Mouse (Mus musculus) heart, adult 2 months (tissue): ENCODE results near the gene 1700042G07Rik.

Experiments
- CTCF ChIP-seq: fragments of 200-600 bp; IDR thresholded peaks from 2 replicates; pipeline ENCODE4 v1.8.1; 2022; ENCODE audit warnings: antibody characterized with exemption, mild to moderate bottlenecking, moderate library complexity
- EP300 ChIP-seq: fragments of 200-500 bp; IDR thresholded peaks from 2 replicates; pipeline ENCODE4 v1.6.1; 2011; ENCODE audit warnings: low read depth, low read length, control low read depth; ENCODE audit not compliant: insufficient read depth
- POLR2A ChIP-seq: fragments of 200-500 bp; IDR thresholded peaks from 2 replicates; pipeline ENCODE4 v1.6.1; 2011; ENCODE audit warnings: mild to moderate bottlenecking, low read depth, low read length, control low read depth; ENCODE audit not compliant: insufficient read depth

DNA sequence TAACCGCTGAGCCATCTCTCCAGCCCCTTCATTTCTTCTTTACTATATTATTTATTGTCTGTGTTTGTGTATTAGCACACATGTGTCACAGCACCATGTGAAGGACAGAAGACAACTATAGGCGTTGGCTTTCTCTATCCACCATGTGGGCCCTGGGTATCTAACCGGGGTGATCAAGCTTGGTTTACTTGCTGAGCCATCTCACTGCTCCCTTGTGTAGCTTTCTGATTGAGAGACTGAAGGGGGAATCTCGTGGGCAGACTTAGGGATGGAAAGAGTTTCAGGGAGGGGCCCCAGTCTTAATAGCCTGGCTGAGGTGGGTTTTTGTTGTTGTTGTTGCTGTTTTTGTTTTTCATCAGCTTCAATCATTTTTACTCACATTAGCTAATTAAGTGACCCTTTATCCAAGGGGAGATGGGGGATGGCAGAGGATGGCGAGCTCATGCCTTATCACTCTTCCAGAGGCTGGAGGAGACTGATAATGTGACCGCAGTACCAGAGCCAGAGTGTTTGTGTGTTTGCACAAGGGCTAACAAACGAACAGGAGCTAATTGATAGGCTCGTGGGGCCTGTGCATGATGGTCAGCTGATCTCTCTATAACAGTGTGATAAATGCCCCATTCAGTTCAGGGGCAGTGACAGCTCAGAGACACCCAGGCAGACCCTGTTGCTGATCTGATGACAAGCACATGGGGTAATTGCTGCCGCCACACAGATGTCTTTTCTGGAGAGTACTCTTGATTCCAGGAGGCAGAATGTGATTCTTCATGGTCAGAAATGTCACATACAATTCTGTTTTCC, 20.6 kb downstream of the 1700042G07Rik start:
- TF ChIP-seq EP300 (no peak), POLR2A (no peak), CTCF (no peak)
